Mouse (Mus musculus): ENCODE measurements at regions not wholly inside any gene's neighbourhood (a gene's known extent, or its start where the extent isn't known, plus 50 kb on each side); places are given as distances from the start of the nearest gene placed in this dataset.

DNA sequence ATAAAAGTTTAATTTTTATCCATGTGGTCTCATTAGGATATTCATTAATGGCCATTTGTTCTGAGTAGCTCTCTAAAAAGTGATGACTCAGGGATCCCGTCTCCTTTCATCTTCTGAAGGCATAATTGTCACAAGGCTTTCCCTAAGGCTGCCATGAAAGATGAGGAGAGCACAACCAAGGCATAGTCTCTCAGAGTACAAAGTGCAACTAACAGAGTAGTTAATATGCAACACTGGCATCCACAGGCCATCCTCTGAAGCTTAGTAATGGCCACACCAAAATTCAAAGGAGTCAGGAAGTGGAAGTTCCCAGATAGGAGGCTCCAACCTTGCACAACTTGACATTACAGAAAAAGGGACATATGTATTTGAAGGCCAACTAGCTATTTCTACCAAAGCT lies 97.1 kb upstream of the Bmp4 start:
- no peak overlapping the region for H3K4me2 ChIP-seq (ENCODE audit: low read depth)
- H3K36me3 ChIP-seq (ENCODE audit: control insufficient read depth, insufficient read depth), result no peaks in the 10 kb centered on the region
- no peak for TF ChIP-seq SRF (IDR thresholded peaks at IDR 0.05; ENCODE audit: control insufficient read depth, insufficient read length, low read depth)
- TF ChIP-seq MYOG (IDR thresholded peaks at IDR 0.05; ENCODE audit: control insufficient read depth in 1 of 3, insufficient read depth in 1 of 3, insufficient read length in 2 of 3, low read depth in 2 of 3), result no peak
- no peak for TF ChIP-seq MYOD1 (IDR thresholded peaks at IDR 0.05; ENCODE audit: control insufficient read depth in 1 of 3, insufficient read length in 2 of 3, low read depth in 2 of 3)
- no peak for TF ChIP-seq REST (IDR thresholded peaks at IDR 0.05; ENCODE audit: insufficient read depth, insufficient read length)
- no peak for TF ChIP-seq USF1 (IDR thresholded peaks at IDR 0.05; ENCODE audit: low read depth)
- TF ChIP-seq E2F4 (IDR thresholded peaks at IDR 0.05; ENCODE audit: insufficient read depth), result no peak
- TF ChIP-seq POLR2A (IDR thresholded peaks at IDR 0.05; ENCODE audit: insufficient read length, low read depth), result no peak
- no peak for TF ChIP-seq POLR2AphosphoS2 (IDR thresholded peaks at IDR 0.05; ENCODE audit: insufficient read length, low read depth)
- no peak for TF ChIP-seq TCF3 (IDR thresholded peaks at IDR 0.05; ENCODE audit: insufficient read length, low read depth)
- TF ChIP-seq CEBPB (IDR thresholded peaks at IDR 0.05; ENCODE audit: insufficient read depth, poor library complexity, severe bottlenecking), result no peak
- TF ChIP-seq MAX (IDR thresholded peaks at IDR 0.05; ENCODE audit: low read depth), result no peak
- no peaks in the 10 kb centered on the region for H3K79me2 ChIP-seq (ENCODE audit: control insufficient read depth, insufficient read depth)
- H3K4me3 ChIP-seq, result no peak overlapping the region
- H3K27me3 ChIP-seq (ENCODE audit: control insufficient read depth, insufficient read depth, insufficient read length), result no peaks in the 10 kb centered on the region
- H3ac ChIP-seq (ENCODE audit: control insufficient read depth, insufficient read length), result no peak overlapping the region

DNA sequence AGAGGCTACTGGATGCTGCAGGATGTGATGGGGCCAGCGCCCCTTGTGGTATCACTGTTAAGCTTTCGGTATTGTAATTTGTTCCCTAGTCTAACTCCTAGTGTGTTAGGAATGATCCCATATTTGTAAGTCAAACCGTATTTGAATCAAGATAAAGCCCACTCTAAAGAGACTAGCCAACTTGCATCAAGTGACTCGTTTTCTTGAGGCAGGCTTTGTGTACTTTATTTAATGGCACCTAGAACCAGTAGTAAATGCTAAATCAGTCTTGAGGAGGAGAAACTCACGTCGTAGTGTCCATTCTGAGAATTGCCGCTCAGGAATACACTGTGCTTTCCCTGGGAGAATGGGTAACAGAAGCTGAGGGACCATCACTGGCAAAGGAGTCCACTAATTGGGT lies 89.9 kb upstream of the Bmp4 start:
- no peaks in the 10 kb centered on the region for H3K79me2 ChIP-seq (ENCODE audit: control insufficient read depth, insufficient read depth)
- H3K27me3 ChIP-seq (ENCODE audit: control insufficient read depth, insufficient read depth, insufficient read length), result no peaks in the 10 kb centered on the region
- TF ChIP-seq CEBPB (IDR thresholded peaks at IDR 0.05; ENCODE audit: insufficient read depth, poor library complexity, severe bottlenecking), result no peak
- no peak for TF ChIP-seq E2F4 (IDR thresholded peaks at IDR 0.05; ENCODE audit: insufficient read depth)
- no peak for TF ChIP-seq USF1 (IDR thresholded peaks at IDR 0.05; ENCODE audit: low read depth)
- no peak for TF ChIP-seq TCF3 (IDR thresholded peaks at IDR 0.05; ENCODE audit: insufficient read length, low read depth)
- no peak for TF ChIP-seq POLR2A (IDR thresholded peaks at IDR 0.05; ENCODE audit: insufficient read length, low read depth)

DNA sequence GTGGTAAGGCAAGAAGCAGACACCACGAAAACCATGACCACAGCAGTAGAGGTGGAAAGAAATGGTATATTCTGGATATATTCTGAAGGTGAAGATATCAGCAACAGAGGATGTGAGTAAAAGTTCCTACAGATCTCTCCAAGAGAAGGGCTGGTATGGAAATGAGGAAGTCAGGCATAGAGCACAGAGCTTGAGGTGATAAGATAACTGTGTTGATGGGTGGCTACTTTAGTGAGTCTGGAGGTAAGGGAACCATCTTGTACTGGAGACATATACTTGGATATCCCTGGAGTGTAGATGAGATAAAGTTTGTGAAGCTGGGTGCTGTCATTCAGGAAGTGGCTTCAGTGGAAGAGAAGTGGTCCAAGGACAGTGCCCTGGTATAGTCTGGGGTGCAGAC lies 85.5 kb upstream of the Bmp4 start:
- H3ac ChIP-seq (ENCODE audit: control insufficient read depth, insufficient read length), result no peak overlapping the region
- H3K36me3 ChIP-seq (ENCODE audit: control insufficient read depth, insufficient read depth), result no peaks in the 10 kb centered on the region
- no peaks in the 10 kb centered on the region for H3K27me3 ChIP-seq (ENCODE audit: control insufficient read depth, insufficient read depth, insufficient read length)
- H3K4me3 ChIP-seq, result no peak overlapping the region
- no peaks in the 10 kb centered on the region for H3K79me2 ChIP-seq (ENCODE audit: control insufficient read depth, insufficient read depth)
- no peak overlapping the region for H3K4me2 ChIP-seq (ENCODE audit: low read depth)
- TF ChIP-seq E2F4 (IDR thresholded peaks at IDR 0.05; ENCODE audit: insufficient read depth), result no peak
- no peak for TF ChIP-seq MAX (IDR thresholded peaks at IDR 0.05; ENCODE audit: low read depth)
- no peak for TF ChIP-seq POLR2A (IDR thresholded peaks at IDR 0.05; ENCODE audit: insufficient read length, low read depth)
- TF ChIP-seq SRF (IDR thresholded peaks at IDR 0.05; ENCODE audit: control insufficient read depth, insufficient read length, low read depth), result no peak
- TF ChIP-seq TCF3 (IDR thresholded peaks at IDR 0.05; ENCODE audit: insufficient read length, low read depth), result no peak
- no peak for TF ChIP-seq CEBPB (IDR thresholded peaks at IDR 0.05; ENCODE audit: insufficient read depth, poor library complexity, severe bottlenecking)
- TF ChIP-seq MYOG (IDR thresholded peaks at IDR 0.05; ENCODE audit: control insufficient read depth in 1 of 3, insufficient read depth in 1 of 3, insufficient read length in 2 of 3, low read depth in 2 of 3), result no peak
- TF ChIP-seq USF1 (IDR thresholded peaks at IDR 0.05; ENCODE audit: low read depth), result no peak
- no peak for TF ChIP-seq REST (IDR thresholded peaks at IDR 0.05; ENCODE audit: insufficient read depth, insufficient read length)
- TF ChIP-seq TCF12 (IDR thresholded peaks at IDR 0.05; ENCODE audit: insufficient read depth, poor library complexity, severe bottlenecking), result no peak
- TF ChIP-seq POLR2AphosphoS2 (IDR thresholded peaks at IDR 0.05; ENCODE audit: insufficient read length, low read depth), result no peak
- no peak for TF ChIP-seq MYOD1 (IDR thresholded peaks at IDR 0.05; ENCODE audit: control insufficient read depth in 1 of 3, insufficient read length in 2 of 3, low read depth in 2 of 3)

More for the DNA sequence above, 89.9 kb upstream of the Bmp4 start:
- no peaks in the 10 kb centered on the region for H3K36me3 ChIP-seq (ENCODE audit: control insufficient read depth, insufficient read depth)
- H3K4me2 ChIP-seq (ENCODE audit: low read depth), result no peak overlapping the region
- no peak overlapping the region for H3K4me3 ChIP-seq
- H3ac ChIP-seq (ENCODE audit: control insufficient read depth, insufficient read length), result no peak overlapping the region

DNA sequence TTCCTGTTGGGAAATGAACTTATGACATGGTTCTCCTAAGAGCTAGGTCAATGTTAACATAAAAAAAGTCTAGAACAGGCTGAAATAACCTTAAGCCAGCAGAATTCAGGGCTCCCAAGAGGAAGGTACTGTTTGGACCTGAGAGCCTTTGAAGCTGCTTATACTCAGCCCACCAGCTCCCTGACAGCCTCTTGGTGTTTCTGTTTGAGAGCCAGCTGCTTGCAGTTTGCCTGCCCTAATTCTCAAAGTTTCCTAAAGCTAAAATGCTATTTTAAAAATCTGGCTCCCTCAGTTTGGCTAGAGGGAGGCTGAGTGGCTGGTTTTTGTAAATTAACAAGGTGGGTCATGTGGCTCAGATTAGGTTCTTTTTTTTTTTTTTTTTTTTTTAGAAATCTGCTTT lies 72.5 kb upstream of the Bmp4 start:
- H3ac ChIP-seq (ENCODE audit: control insufficient read depth, insufficient read length), result no peak overlapping the region
- H3K27me3 ChIP-seq (ENCODE audit: control insufficient read depth, insufficient read depth, insufficient read length), result no peaks in the 10 kb centered on the region
- H3K36me3 ChIP-seq (ENCODE audit: control insufficient read depth, insufficient read depth), result no peaks in the 10 kb centered on the region
- H3K79me2 ChIP-seq (ENCODE audit: control insufficient read depth, insufficient read depth), result no peaks in the 10 kb centered on the region
- H3K4me3 ChIP-seq, result no peak overlapping the region
- no peak overlapping the region for H3K4me2 ChIP-seq (ENCODE audit: low read depth)
- TF ChIP-seq POLR2AphosphoS2 (IDR thresholded peaks at IDR 0.05; ENCODE audit: insufficient read length, low read depth) (no peak), USF1 (IDR thresholded peaks at IDR 0.05; ENCODE audit: low read depth) (no peak), SRF (IDR thresholded peaks at IDR 0.05; ENCODE audit: control insufficient read depth, insufficient read length, low read depth) (no peak), MYOG (IDR thresholded peaks at IDR 0.05; ENCODE audit: control insufficient read depth in 1 of 3, insufficient read depth in 1 of 3, insufficient read length in 2 of 3, low read depth in 2 of 3) (no peak), REST (IDR thresholded peaks at IDR 0.05; ENCODE audit: insufficient read depth, insufficient read length) (no peak), CEBPB (IDR thresholded peaks at IDR 0.05; ENCODE audit: insufficient read depth, poor library complexity, severe bottlenecking) (no peak)

DNA sequence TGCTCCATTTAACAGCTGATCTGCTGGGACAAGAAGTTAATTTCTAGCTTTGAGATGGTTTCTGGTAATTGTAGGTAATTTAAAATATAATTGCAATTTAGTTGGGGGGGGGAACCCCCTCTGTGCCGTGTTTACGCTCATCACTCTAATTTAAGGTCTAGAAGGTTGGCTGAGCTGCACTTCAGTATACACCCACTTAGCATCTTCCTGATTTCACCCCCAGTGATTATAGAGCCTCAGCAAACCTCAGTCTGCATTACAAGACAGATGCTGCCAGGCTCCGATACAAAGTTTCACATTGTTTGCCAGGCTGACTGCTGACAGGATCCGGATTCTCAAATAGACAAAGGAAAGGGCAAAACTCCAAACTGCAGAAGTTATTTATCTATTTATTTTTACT lies 71.5 kb upstream of the Bmp4 start:
- TF ChIP-seq POLR2AphosphoS2 (IDR thresholded peaks at IDR 0.05; ENCODE audit: insufficient read length, low read depth) (no peak), E2F4 (IDR thresholded peaks at IDR 0.05; ENCODE audit: insufficient read depth) (no peak), TCF12 (IDR thresholded peaks at IDR 0.05; ENCODE audit: insufficient read depth, poor library complexity, severe bottlenecking) (no peak), CEBPB (IDR thresholded peaks at IDR 0.05; ENCODE audit: insufficient read depth, poor library complexity, severe bottlenecking) (no peak), REST (IDR thresholded peaks at IDR 0.05; ENCODE audit: insufficient read depth, insufficient read length) (no peak), POLR2A (IDR thresholded peaks at IDR 0.05; ENCODE audit: insufficient read length, low read depth) (no peak), MYOD1 (IDR thresholded peaks at IDR 0.05; ENCODE audit: control insufficient read depth in 1 of 3, insufficient read length in 2 of 3, low read depth in 2 of 3) (no peak), MAX (IDR thresholded peaks at IDR 0.05; ENCODE audit: low read depth) (no peak), MYOG (IDR thresholded peaks at IDR 0.05; ENCODE audit: control insufficient read depth in 1 of 3, insufficient read depth in 1 of 3, insufficient read length in 2 of 3, low read depth in 2 of 3) (no peak), USF1 (IDR thresholded peaks at IDR 0.05; ENCODE audit: low read depth) (no peak), SRF (IDR thresholded peaks at IDR 0.05; ENCODE audit: control insufficient read depth, insufficient read length, low read depth) (no peak)
- Histone ChIP-seq H3K4me3 (no peak overlapping the region), H3K27me3 (ENCODE audit: control insufficient read depth, insufficient read depth, insufficient read length) (no peaks in the 10 kb centered on the region), H3ac (ENCODE audit: control insufficient read depth, insufficient read length) (no peak overlapping the region), H3K79me2 (ENCODE audit: control insufficient read depth, insufficient read depth) (no peaks in the 10 kb centered on the region), H3K36me3 (ENCODE audit: control insufficient read depth, insufficient read depth) (no peaks in the 10 kb centered on the region), H3K4me2 (ENCODE audit: low read depth) (no peak overlapping the region)

Measured in myocyte (in vitro differentiated cells).